Mouse (Mus musculus) cerebellum, adult 9-11 months (tissue): ENCODE measurements at regions not wholly inside any gene's neighbourhood (a gene's known extent, or its start where the extent isn't known, plus 50 kb on each side); places are given as distances from the start of the nearest gene placed in this dataset.
A peak's percentile ranks its signal among the peaks of the same experiment; 100 is the strongest.
"Not testable (repeated sequence)": the region's sequence is repeated elsewhere in the genome, so short reads cannot be mapped to it uniquely, and the experiment has no call there.

ENCODE experiments used
- DNase-seq: peaks from one replicate; pipeline ENCODE4 v3.0.0; 2022

GRCm38 (mm10) chr6:22789731-22790130 lies 85.6 kb upstream of the Ptprz1 start:
- DNase-seq: not testable (repeated sequence)

GRCm38 (mm10) chr6:22791801-22792200 lies 83.5 kb upstream of the Ptprz1 start:
- DNase-seq: no peak

- DNase-seq: no peak
Measured at GRCm38 (mm10) chr6:22792601-22793000, 82.7 kb upstream of the Ptprz1 start.

DNA sequence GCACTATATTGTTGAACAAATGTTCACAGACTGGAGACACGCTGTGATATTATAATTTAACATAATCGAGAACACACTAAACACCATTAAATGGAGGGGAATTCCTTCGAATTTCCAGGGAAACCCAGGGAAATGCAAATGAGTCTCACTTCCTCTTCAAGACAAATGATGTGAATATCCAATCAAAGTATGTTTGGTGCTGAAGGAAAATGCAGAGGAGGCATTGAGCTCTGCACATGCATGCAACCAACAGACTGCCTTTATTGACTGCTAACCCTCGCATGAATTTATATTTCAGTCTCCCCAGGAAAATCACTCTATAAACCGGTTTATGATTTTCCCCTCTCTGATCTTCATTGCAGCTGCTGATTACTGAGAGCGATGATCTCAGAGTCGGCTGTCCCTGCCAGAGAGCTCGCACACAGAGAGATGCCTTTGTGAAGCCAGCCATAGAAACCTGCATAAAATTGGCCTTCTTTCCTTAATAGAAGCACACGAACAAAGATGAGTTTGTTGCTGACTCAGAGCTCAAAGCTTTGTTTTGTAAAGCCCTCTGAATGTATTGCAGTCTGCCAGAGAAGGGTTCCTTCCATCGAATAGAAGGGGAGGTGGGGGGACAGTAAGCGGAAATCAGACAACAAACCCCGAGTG lies 81.1 kb upstream of the Ptprz1 start:
- DNase-seq: peak; percentile 25

DNA sequence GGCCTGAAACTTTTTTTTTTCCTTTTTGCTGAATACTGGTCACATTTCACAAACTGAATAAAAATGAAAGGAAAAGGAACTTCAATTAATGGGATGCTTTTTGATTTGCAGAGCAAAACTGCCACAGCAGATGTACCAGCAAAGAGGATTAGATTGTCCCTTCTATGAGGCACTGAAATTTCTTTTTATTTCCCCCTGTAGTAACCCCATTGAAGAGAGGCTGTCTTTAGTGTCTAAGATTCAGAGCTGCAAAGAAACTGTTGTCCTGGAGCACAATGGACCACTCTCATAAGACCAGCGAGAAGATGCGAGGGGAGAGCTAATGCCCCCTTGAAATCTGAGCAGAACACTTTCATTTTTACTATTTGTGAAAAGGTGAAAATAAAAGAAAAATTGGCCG lies 80.5 kb upstream of the Ptprz1 start:
- DNase-seq: no peak

- no peak for DNase-seq
Measured at GRCm38 (mm10) chr6:22795291-22795860, 79.9 kb upstream of the Ptprz1 start.

- no peak for DNase-seq
Measured at GRCm38 (mm10) chr6:22801908-22802307, 73.4 kb upstream of the Ptprz1 start.

GRCm38 (mm10) chr6:22802399-22803092 lies 72.8 kb upstream of the Ptprz1 start:
- DNase-seq: peak; percentile 7

DNA sequence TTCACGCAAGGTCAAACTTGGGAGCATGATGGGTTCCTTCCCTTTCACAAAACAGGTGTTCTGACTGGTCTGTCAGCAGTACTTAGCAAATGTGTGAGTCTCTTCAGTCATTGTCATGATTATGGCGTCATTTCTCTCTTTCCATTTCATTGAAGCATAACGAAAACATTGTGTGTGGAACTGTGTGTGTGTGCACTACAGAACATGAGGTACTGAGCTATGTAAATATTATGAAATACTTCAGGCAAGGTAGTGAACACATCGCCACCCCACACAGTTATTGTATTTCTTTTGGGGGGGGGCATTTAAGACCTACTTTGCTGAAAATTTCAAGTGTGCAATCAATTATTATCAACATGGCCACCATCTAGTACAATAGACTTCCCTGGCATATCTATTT lies 71.4 kb upstream of the Ptprz1 start:
- no peak for DNase-seq

DNA sequence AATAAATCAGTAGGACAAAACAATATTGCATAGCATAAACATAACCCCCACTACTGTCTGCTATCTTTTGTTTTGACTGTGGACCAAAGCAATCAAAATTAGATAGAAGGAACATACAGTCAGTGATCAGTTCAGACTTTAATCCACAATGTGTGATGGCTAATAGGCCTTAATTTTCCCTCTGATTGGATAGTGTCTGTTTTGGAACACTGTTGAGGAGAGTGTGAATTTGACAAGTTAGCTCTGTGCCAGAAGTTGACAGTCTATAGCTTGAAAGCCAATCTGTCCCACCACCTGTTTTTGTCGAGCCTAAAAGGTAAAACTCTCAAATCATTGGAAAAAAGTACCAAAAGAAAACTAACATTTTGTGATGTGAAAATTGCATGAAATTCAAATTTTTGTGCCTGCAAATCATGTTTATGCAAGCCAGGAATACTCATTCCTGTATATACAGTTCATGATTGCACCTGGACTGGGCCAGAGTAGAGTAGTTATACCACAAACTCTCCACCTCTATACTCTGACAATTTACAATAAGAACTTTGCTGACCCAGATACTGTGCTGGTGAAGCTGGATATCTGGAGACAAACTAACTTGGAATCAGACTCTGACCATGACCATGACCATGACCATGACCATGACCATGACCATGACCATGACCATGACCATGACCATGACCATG lies 50.1 kb upstream of the Ptprz1 start:
- no peak for DNase-seq
